Mouse (Mus musculus): ENCODE measurements around the gene Plet1. TPM values are rescaled to one million over a fixed set of nuclear protein-coding genes. Genes with fewer than 3 reads are reported as not detected.

Gene Plet1
- total and polyA plus RNA-seq, 3 experiments = 0.08 TPM; not detected in 2

DNA sequence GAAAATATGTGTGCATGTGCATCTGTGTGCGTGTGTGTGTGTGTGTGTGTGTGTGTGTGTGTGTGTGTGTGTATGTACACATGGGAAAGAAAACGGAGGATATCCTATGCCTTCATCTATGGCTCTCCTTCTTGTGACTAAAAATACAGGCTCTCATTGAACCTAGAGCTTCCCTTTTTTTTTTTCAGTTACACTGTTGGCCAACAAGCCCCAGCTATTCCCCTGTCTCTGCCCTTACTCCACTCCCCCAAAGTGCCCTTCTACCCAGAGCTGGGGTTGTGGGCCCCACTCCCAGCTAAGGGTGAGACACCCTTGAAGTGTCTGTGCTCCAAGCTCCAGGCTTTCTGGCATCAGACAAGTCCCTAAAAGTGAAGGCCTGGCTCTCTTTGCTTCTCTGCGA is 8.6 kb downstream of the Plet1 start:
- Histone ChIP-seq H3K36me3 (replicated peaks) (no peaks in the 10 kb centered on the region), H3K4me1 (ENCODE audit: insufficient read depth, low read depth, low read length) (peaks cover 7% of the 10 kb centered on the region; the same call in 1 of the 2 replicates), H3K9me3 (replicated peaks) (no peaks in the 10 kb centered on the region), H3K4me3 (ENCODE audit: low read depth, low read length) (no peak overlapping the region), H3K27me3 (ENCODE audit: insufficient read depth, low read length) (peaks cover 9% of the 10 kb centered on the region)
- ATAC-seq (ENCODE audit: extremely low read depth, insufficient number of reproducible peaks, low FRiP score, poor library complexity, severe bottlenecking) (no peak), DNase-seq (ENCODE audit: low spot score) (no peak)
- TF ChIP-seq CTCF (IDR thresholded peaks at IDR 0.05; ENCODE audit: low read depth, low read length) = no peak
- TF ChIP-seq POLR2AphosphoS5 (IDR thresholded peaks at IDR 0.05; ENCODE audit: insufficient replicate concordance, low read depth, low read length) = no peak
- no peak for TF ChIP-seq GATA1 (IDR thresholded peaks at IDR 0.05; ENCODE audit: borderline replicate concordance, low read length)
- no peak for TF ChIP-seq GATA2 (IDR thresholded peaks at IDR 0.05; ENCODE audit: borderline replicate concordance, low read depth, low read length)
- TF ChIP-seq TAL1 (conservative IDR thresholded peaks at IDR 0.05; ENCODE audit: low read depth, low read length) = no peak

GRCm38 (mm10) chr9:50505405-50505804 is 11.1 kb downstream of the Plet1 start:
- H3K36me3 ChIP-seq (replicated peaks) = no peaks in the 10 kb centered on the region
- TF ChIP-seq POLR2AphosphoS5 (IDR thresholded peaks at IDR 0.05; ENCODE audit: insufficient replicate concordance, low read depth, low read length) = no peak
- H3K9me3 ChIP-seq (replicated peaks) = no peaks in the 10 kb centered on the region
- H3K4me3 ChIP-seq (ENCODE audit: low read depth, low read length) = no peak overlapping the region
- H3K27me3 ChIP-seq (ENCODE audit: insufficient read depth, low read length) = peaks cover 4% of the 10 kb centered on the region; the same call in 1 of the 2 replicates
- peaks cover 4% of the 10 kb centered on the region; the same call in 1 of the 2 replicates for H3K4me1 ChIP-seq (ENCODE audit: insufficient read depth, low read depth, low read length)
- DNase-seq (ENCODE audit: low spot score) (no peak), ATAC-seq (ENCODE audit: extremely low read depth, insufficient number of reproducible peaks, low FRiP score, poor library complexity, severe bottlenecking) (no peak)

GRCm38 (mm10) chr9:50507570-50507969 is 13.2 kb downstream of the Plet1 start:
- ATAC-seq (ENCODE audit: extremely low read depth, insufficient number of reproducible peaks, low FRiP score, poor library complexity, severe bottlenecking) (no peak), DNase-seq (ENCODE audit: low spot score) (no peak)
- H3K9me3 ChIP-seq (replicated peaks) = no peaks in the 10 kb centered on the region
- no peaks in the 10 kb centered on the region for H3K36me3 ChIP-seq (replicated peaks)
- H3K4me3 ChIP-seq (ENCODE audit: low read depth, low read length) = no peak overlapping the region
- TF ChIP-seq POLR2AphosphoS5 (IDR thresholded peaks at IDR 0.05; ENCODE audit: insufficient replicate concordance, low read depth, low read length) (no peak), CTCF (IDR thresholded peaks at IDR 0.05; ENCODE audit: low read depth, low read length) (no peak), GATA2 (IDR thresholded peaks at IDR 0.05; ENCODE audit: borderline replicate concordance, low read depth, low read length) (no peak), GATA1 (IDR thresholded peaks at IDR 0.05; ENCODE audit: borderline replicate concordance, low read length) (no peak), TAL1 (conservative IDR thresholded peaks at IDR 0.05; ENCODE audit: low read depth, low read length) (no peak)
- H3K4me1 ChIP-seq (ENCODE audit: insufficient read depth, low read depth, low read length) = no peaks in the 10 kb centered on the region
- peaks cover 8% of the 10 kb centered on the region for H3K27me3 ChIP-seq (ENCODE audit: insufficient read depth, low read length)

DNA sequence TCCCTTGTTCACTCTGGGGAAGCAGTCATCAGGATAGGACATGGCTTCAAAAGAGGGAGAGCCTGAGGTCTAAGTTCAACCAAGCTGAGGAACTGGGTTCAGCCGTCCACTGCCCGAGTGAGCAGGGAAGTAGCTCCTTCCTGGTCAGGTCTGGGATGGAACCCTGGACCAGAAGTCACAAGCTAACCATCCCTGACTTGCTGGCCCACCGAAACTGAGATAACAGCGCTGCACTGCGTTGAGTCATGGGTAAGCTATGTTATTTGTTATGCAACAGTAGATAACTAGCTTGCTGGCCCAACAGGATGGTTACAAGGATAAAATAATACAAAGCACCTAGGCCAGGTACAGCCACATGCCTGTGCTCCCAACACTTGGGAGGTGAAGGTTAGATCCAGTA is 21.1 kb downstream of the Plet1 start:
- DNase-seq (ENCODE audit: low spot score) (no peak), ATAC-seq (ENCODE audit: extremely low read depth, insufficient number of reproducible peaks, low FRiP score, poor library complexity, severe bottlenecking) (no peak)
- peaks cover 4% of the 10 kb centered on the region for H3K36me3 ChIP-seq (replicated peaks)
- no peaks in the 10 kb centered on the region; the same call in 1 of the 2 replicates for H3K4me1 ChIP-seq (ENCODE audit: insufficient read depth, low read depth, low read length)
- peaks cover 3% of the 10 kb centered on the region; the same call in 1 of the 2 replicates for H3K27me3 ChIP-seq (ENCODE audit: insufficient read depth, low read length)
- no peaks in the 10 kb centered on the region for H3K9me3 ChIP-seq (replicated peaks)
- no peak for TF ChIP-seq POLR2AphosphoS5 (IDR thresholded peaks at IDR 0.05; ENCODE audit: insufficient replicate concordance, low read depth, low read length)
- TF ChIP-seq TAL1 (conservative IDR thresholded peaks at IDR 0.05; ENCODE audit: low read depth, low read length) = no peak
- no peak for TF ChIP-seq GATA1 (IDR thresholded peaks at IDR 0.05; ENCODE audit: borderline replicate concordance, low read length)
- TF ChIP-seq GATA2 (IDR thresholded peaks at IDR 0.05; ENCODE audit: borderline replicate concordance, low read depth, low read length) = no peak
- no peak for TF ChIP-seq CTCF (IDR thresholded peaks at IDR 0.05; ENCODE audit: low read depth, low read length)
- no peak overlapping the region for H3K4me3 ChIP-seq (ENCODE audit: low read depth, low read length)

GRCm38 (mm10) chr9:50518781-50519180 is 24.5 kb downstream of the Plet1 start:
- no peak for DNase-seq (ENCODE audit: low spot score)
- no peak for ATAC-seq (ENCODE audit: extremely low read depth, insufficient number of reproducible peaks, low FRiP score, poor library complexity, severe bottlenecking)

DNA sequence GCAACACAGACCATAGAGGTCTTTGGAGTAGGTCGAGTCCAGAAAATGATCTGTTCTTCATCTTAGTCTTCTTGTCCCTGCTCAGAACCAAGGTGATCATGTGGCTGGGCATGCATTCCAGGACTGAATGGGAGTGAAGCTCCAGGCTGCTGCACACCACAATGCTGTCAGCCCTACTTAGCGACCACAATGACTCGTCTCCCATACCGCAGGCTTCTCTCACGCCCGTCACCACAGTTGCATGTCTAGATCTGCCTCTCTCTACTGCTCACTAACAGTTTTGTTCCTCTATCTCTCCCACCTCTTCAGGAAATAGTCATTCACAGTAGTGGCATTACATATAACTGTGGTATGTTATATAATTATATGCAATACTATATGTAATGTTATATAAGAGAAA is 26.4 kb downstream of the Plet1 start:
- ATAC-seq (ENCODE audit: extremely low read depth, insufficient number of reproducible peaks, low FRiP score, poor library complexity, severe bottlenecking) = no peak; the same call in 1 of the 2 replicates
- H3K36me3 ChIP-seq (replicated peaks) = peaks cover 36% of the 10 kb centered on the region
- H3K27me3 ChIP-seq (ENCODE audit: insufficient read depth, low read length) = no peaks in the 10 kb centered on the region
- no peak for TF ChIP-seq POLR2AphosphoS5 (IDR thresholded peaks at IDR 0.05; ENCODE audit: insufficient replicate concordance, low read depth, low read length)
- no peak for TF ChIP-seq TAL1 (conservative IDR thresholded peaks at IDR 0.05; ENCODE audit: low read depth, low read length)
- no peak for TF ChIP-seq GATA1 (IDR thresholded peaks at IDR 0.05; ENCODE audit: borderline replicate concordance, low read length)
- no peak for TF ChIP-seq GATA2 (IDR thresholded peaks at IDR 0.05; ENCODE audit: borderline replicate concordance, low read depth, low read length)
- TF ChIP-seq CTCF (IDR thresholded peaks at IDR 0.05; ENCODE audit: low read depth, low read length) = no peak
- DNase-seq (ENCODE audit: low spot score) = no peak
- peaks cover 6% of the 10 kb centered on the region for H3K4me1 ChIP-seq (ENCODE audit: insufficient read depth, low read depth, low read length)
- H3K9me3 ChIP-seq (replicated peaks) = no peaks in the 10 kb centered on the region
- no peak overlapping the region for H3K4me3 ChIP-seq (ENCODE audit: low read depth, low read length)

More at GRCm38 (mm10) chr9:50518781-50519180, 24.5 kb downstream of the Plet1 start:
- Histone ChIP-seq H3K36me3 (replicated peaks) (peaks cover 20% of the 10 kb centered on the region), H3K4me3 (ENCODE audit: low read depth, low read length) (no peak overlapping the region), H3K4me1 (ENCODE audit: insufficient read depth, low read depth, low read length) (peaks cover 4% of the 10 kb centered on the region), H3K27me3 (ENCODE audit: insufficient read depth, low read length) (no peaks in the 10 kb centered on the region), H3K9me3 (replicated peaks) (no peaks in the 10 kb centered on the region)
- peak; percentile 47; the same call in 1 of the 2 replicates for TF ChIP-seq CTCF (IDR thresholded peaks at IDR 0.05; ENCODE audit: low read depth, low read length)
- TF ChIP-seq GATA2 (IDR thresholded peaks at IDR 0.05; ENCODE audit: borderline replicate concordance, low read depth, low read length) = no peak

GRCm38 (mm10) chr9:50521562-50521961 is 27.2 kb downstream of the Plet1 start:
- ATAC-seq (ENCODE audit: extremely low read depth, insufficient number of reproducible peaks, low FRiP score, poor library complexity, severe bottlenecking) (no peak), DNase-seq (ENCODE audit: low spot score) (no peak)
- Histone ChIP-seq H3K27me3 (ENCODE audit: insufficient read depth, low read length) (no peaks in the 10 kb centered on the region), H3K9me3 (replicated peaks) (no peaks in the 10 kb centered on the region), H3K36me3 (replicated peaks) (peaks cover 37% of the 10 kb centered on the region), H3K4me3 (ENCODE audit: low read depth, low read length) (no peak overlapping the region), H3K4me1 (ENCODE audit: insufficient read depth, low read depth, low read length) (peaks cover 6% of the 10 kb centered on the region)
- no peak for TF ChIP-seq CTCF (IDR thresholded peaks at IDR 0.05; ENCODE audit: low read depth, low read length)
- TF ChIP-seq POLR2AphosphoS5 (IDR thresholded peaks at IDR 0.05; ENCODE audit: insufficient replicate concordance, low read depth, low read length) = no peak
- no peak for TF ChIP-seq GATA2 (IDR thresholded peaks at IDR 0.05; ENCODE audit: borderline replicate concordance, low read depth, low read length)
- no peak for TF ChIP-seq TAL1 (conservative IDR thresholded peaks at IDR 0.05; ENCODE audit: low read depth, low read length)
- no peak for TF ChIP-seq GATA1 (IDR thresholded peaks at IDR 0.05; ENCODE audit: borderline replicate concordance, low read length)
